16 mouse cellular contexts compared by ENCODE assay signal in genomic region chr7:63207137-63207536, GRCm38 (mm10). TPM values are rescaled to one million over a fixed set of nuclear protein-coding genes. Genes with fewer than 3 reads are reported as not detected.
A peak's percentile ranks its signal among the peaks of the same experiment; 100 is the strongest.
DNase-seq lines count a peak whose midpoint lies in the region; ATAC-seq lines count a peak whose summit lies in the region.
"Had no signal": no experiment of that assay in that cellular context is flagged by ENCODE, and none has a peak within 500 bp of the region (broad histone marks: within the 10 kb centered on the region; RNA-seq: fewer than 3 reads in every experiment).

No protein-coding gene starts in this region.

- H3K4me1 ChIP-seq in forebrain, embryonic 15.5 days, result peaks cover 21% of the 10 kb centered on the region
- H3K4me1 ChIP-seq in forebrain, embryonic 12.5 days, result peaks cover 8% of the 10 kb centered on the region; the same call in 1 of the 2 replicates
- H3K4me1 ChIP-seq in heart, embryonic 11.5 days (ENCODE audit: control insufficient read depth, insufficient read depth, low read length), result no peaks in the 10 kb centered on the region

- intact Hi-C loops in left cerebral cortex, postnatal 14 days (cut with DNase I), result loop anchor here (2.0 kb wide), 1 partner anchor 282 kb away; no protein-coding TSS in a partner anchor

- 69% methylated on average over 2 of the region's 2 CpGs for WGBS in forebrain, embryonic 15.5 days
- 85% methylated on average over 2 of the region's 2 CpGs for WGBS in forebrain, embryonic 12.5 days
- WGBS in heart, embryonic 11.5 days (ENCODE audit: insufficient replicate concordance), result 48% methylated on average over 2 of the region's 2 CpGs

- 0 out of 2 replicates have a peak, but pooled peaks have one; percentile 34 for ATAC-seq in forebrain, embryonic 15.5 days (replicated peaks)
- ATAC-seq in forebrain, embryonic 12.5 days (ENCODE audit: low FRiP score), result no peak
- ATAC-seq in heart, embryonic 11.5 days (replicated peaks; ENCODE audit: insufficient number of reproducible peaks, low FRiP score, low TSS enrichment), result no peak
- ATAC-seq: inflammation-experienced regulatory T-cells, adult 6 months had no signal

- H3K9me3 ChIP-seq in forebrain, embryonic 15.5 days, result no peaks in the 10 kb centered on the region
- H3K9me3 ChIP-seq in forebrain, embryonic 12.5 days, result no peaks in the 10 kb centered on the region
- no peaks in the 10 kb centered on the region for H3K9me3 ChIP-seq in heart, embryonic 11.5 days (replicated peaks; ENCODE audit: control insufficient read depth, low read length)

- H3K27me3 ChIP-seq in forebrain, embryonic 15.5 days, result no peaks in the 10 kb centered on the region
- peaks cover 10% of the 10 kb centered on the region; the same call in 1 of the 2 replicates for H3K27me3 ChIP-seq in forebrain, embryonic 12.5 days
- peaks cover 10% of the 10 kb centered on the region; the same call in 1 of the 2 replicates for H3K27me3 ChIP-seq in heart, embryonic 11.5 days (ENCODE audit: control insufficient read depth, insufficient read depth, low read length)

- peak; percentile 27 to 43 for DNase-seq in left cerebral cortex, postnatal 14 days (ENCODE audit: low spot score in 2 of 2)
- DNase-seq in left cerebral cortex, adult 18-20 months (ENCODE audit: low spot score in 2 of 2), result no peak
- DNase-seq in right cerebral cortex, postnatal 4 days, result peak; percentile 15
- no peak for DNase-seq in right cerebral cortex, adult 2 months (ENCODE audit: low spot score in 2 of 2)
- DNase-seq: cerebellum, adult 8-10 months; gastrocnemius, postnatal 14 days; heart, postnatal 36 days; left cerebral cortex, postnatal 4 days; lung, postnatal 14 days had no signal

- no peak overlapping the region for H3K27ac ChIP-seq in forebrain, embryonic 15.5 days (replicated peaks)
- no peak overlapping the region for H3K27ac ChIP-seq in forebrain, embryonic 12.5 days
- H3K27ac ChIP-seq in heart, embryonic 11.5 days (ENCODE audit: low read depth, low read length), result no peak overlapping the region

- H3K4me3 ChIP-seq in forebrain, embryonic 15.5 days, result no peak overlapping the region
- no peak overlapping the region for H3K4me3 ChIP-seq in forebrain, embryonic 12.5 days (replicated peaks)
- no peak overlapping the region for H3K4me3 ChIP-seq in heart, embryonic 11.5 days (ENCODE audit: low read depth, low read length)

- no peak overlapping the region for H3K9ac ChIP-seq in forebrain, embryonic 15.5 days (replicated peaks)
- no peak overlapping the region for H3K9ac ChIP-seq in forebrain, embryonic 12.5 days
- H3K9ac ChIP-seq in heart, embryonic 11.5 days (ENCODE audit: low read depth, low read length), result no peak overlapping the region

- H3K36me3 ChIP-seq in forebrain, embryonic 15.5 days, result no peaks in the 10 kb centered on the region
- no peaks in the 10 kb centered on the region for H3K36me3 ChIP-seq in forebrain, embryonic 12.5 days (replicated peaks)
- no peaks in the 10 kb centered on the region for H3K36me3 ChIP-seq in heart, embryonic 11.5 days (ENCODE audit: control insufficient read depth, insufficient read depth, low read length)
- H3K36me3 ChIP-seq: G1E had no signal

- H3K4me2 ChIP-seq in forebrain, embryonic 15.5 days (replicated peaks), result no peak overlapping the region
- H3K4me2 ChIP-seq in forebrain, embryonic 12.5 days, result no peak overlapping the region
- H3K4me2 ChIP-seq in heart, embryonic 11.5 days, result no peak overlapping the region
- H3K4me2 ChIP-seq: liver, embryonic 11.5 days; midbrain, embryonic 11.5 days had no signal

RNA-seq across cellular contexts. Expression of gene Chrna7, which starts 5.2 kb away (rescaled TPM):
- polyA plus RNA-seq in forebrain, embryonic 15.5 days (2015; fragmentation: Nextera tagmentation; extraction: Ambion mirVana), result 11.8 and 13.4 TPM in 2 replicates
- 3.8 and 4.3 TPM in 2 replicates for polyA plus RNA-seq in forebrain, embryonic 12.5 days (2016; fragmentation: Nextera tagmentation; extraction: Ambion mirVana)
- total RNA-seq in left cerebral cortex, postnatal 14 days (2021), result 10 to 100 TPM; 27.0 to 27.3 TPM
- total RNA-seq in left cerebral cortex, adult 18-20 months (2021), result 10 to 100 TPM; 24.3 to 27.3 TPM
- 0.34 and 1.1 TPM in 2 replicates for polyA plus RNA-seq in heart, embryonic 11.5 days (2014; fragmentation: Nextera tagmentation; extraction: Ambion mirVana)
- total RNA-seq: heart, postnatal 36 days had no signal
- polyA plus RNA-seq: G1E; inflammation-experienced regulatory T-cells, adult 6 months had no signal

Comparison
In these comparisons a context has a peak if more than half of its experiments do, and no peak if none do; other contexts are left out.
1. DNase-seq: peak in left cerebral cortex, postnatal 14 days (2 of 2) and right cerebral cortex, postnatal 4 days (single experiment); none in left cerebral cortex, adult 18-20 months (0 of 2) and right cerebral cortex, adult 2 months (0 of 2).